Mouse (Mus musculus) layer of hippocampus, postnatal 25 days (tissue): ENCODE measurements around the gene Myl10. TPM values are rescaled to one million over a fixed set of nuclear protein-coding genes. Genes with fewer than 3 reads are reported as not detected.
"Not testable (repeated sequence)": the region's sequence is repeated elsewhere in the genome, so short reads cannot be mapped to it uniquely, and the experiment has no call there.

Source experiments
- DNase-seq, 2 experiments: peaks; one replicate each; pipeline ENCODE4 v3.0.0; 2022; ENCODE audit warnings: mixed read lengths in 2 of 2, low spot score in 1 of 2; ENCODE audit errors: extremely low spot score in 1 of 2
- total RNA-seq, 2 experiments: library from RNA; stranded (reverse); gene quantifications; 2 replicates each; pipeline ENCODE4 v1.2.3; 2021

Myl10 gene
- not detected for total RNA-seq

DNA sequence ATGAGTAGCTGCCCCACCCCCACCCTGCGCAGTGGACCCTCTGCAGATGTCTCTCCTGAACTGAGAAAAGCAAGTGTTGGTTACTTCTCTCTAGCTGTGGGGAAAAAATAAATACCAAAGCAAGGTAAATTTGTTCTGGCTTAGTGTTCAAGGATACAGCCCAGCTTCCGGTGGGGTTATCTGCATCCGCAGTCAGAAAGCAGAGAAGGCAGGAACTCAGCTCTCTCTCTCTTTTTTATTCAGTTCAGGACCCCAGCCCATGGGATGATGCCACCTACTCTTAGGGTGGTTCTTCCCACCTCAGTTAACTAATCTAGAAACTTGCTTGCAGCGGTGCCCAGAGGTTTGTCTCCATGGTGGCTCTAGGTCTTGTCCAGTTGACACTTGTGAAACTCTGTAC is at the start of gene Myl10:
TSS of gene Myl10 (plus strand) at position 363 of the 400 bp plus-strand sequence.
- no peak for DNase-seq

GRCm38 (mm10) chr5:136646731-136647328 is 46.1 kb upstream of the Myl10 start:
- DNase-seq, result no peak

DNA sequence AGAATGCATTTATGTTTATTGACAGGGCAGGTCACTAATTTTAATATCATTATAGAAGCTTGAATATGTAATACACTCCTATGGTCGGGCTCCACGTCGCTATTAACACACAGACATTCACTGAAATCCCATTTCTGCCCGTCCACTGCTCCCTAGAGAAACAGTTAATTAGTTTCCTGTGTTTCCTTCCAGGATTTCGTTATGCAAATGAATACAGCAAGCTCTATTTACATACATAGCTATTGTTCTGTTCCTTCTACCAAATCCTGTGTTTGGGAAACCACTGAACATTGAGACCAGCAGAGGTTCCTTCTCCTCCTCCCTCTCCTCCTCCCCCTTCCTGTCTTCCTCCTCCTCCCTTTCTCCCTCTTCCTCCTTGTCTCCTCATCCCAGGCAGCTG is 43.9 kb upstream of the Myl10 start:
- DNase-seq, result no peak

DNA sequence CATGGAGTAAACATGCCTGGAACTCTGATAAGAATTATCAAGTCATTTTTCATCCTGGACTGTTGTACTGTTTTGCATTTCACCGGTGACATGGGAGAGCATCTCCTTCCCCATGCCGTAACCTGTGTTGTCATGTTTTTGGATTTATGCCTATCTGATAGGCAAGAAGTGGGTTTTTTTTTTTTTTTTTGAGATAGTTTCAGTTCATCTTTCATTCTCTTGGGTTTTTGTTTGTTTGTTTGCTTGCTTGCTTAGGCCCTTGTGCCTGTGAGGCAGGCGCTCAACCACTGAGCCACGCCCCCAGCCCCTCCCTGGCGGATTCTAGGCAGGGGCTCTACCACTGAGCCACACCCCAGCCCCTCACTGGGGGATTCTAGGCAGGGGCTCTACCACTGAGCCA is 43.3 kb upstream of the Myl10 start:
- DNase-seq, result no peak

DNA sequence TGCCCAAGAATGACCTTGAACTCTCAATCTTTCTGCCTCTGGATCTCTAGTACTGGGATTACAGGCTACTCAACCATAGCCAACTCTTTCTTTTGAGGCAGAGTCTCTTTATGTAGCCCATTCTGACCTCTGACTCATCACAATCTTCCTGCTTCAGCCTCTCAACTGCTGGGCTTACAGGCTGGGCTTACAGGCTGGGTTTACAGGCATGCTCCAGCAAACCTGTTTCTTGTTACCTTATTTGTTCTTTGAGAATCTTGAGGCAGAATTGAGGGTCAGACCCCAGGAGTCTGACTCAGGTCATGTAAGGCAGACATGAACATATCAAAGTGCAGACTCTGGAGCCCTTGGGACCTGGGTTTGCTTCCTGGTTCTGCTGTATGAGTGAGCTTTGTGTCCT is 38.5 kb upstream of the Myl10 start:
- DNase-seq, result no peak

DNA sequence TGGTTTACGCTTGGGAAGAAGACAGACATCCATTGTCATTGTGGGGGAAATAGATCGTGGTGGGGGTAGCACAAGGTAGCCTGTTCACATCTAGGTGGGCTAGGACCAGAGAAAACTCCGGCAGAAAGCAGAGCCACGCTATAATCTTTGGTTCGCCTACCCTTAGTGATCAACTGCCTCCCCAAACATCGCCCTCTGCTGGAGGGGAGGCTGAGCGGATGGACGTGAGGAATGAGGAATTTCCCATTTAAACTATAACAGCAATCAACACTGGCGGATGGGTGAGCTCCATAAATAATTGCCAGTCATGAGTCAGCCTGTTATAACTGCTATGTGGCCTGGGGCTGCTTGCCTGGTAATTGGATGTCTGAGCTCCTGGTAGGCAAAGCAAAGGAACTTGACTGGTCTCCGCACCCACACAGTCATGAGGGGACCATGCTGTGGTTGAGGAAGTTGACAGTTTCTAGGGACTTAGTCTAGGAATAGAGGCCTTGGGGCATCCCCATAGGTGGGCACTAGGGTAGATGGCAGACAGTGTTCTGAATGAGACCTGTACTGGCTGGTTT is 36.0 kb upstream of the Myl10 start:
- no peak for DNase-seq

DNA sequence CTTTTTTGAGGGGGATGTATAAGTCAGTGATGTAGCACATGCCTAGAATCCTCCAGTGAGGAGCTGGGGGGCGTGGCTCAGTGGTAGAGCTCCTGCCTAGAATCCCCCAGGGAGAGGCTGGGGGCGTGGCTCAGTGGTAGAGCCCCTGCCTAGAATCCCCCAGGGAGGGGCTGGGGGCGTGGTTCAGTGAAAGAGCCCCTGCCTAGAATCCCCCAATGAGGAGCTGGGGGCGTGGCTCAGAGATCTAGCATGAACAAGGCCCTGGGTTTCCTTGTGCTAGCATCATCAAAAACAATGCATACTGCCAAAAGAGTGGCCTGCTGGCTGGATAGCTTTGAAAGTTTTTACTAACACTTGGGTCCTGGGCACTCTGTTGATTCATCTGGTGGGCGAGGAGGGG is 32.2 kb upstream of the Myl10 start:
- not testable (repeated sequence) for DNase-seq

- DNase-seq, result no peak
These were observed 30.7 kb upstream of the Myl10 start for GRCm38 (mm10) chr5:136662281-136662680.

- DNase-seq, result no peak
These were observed 30.1 kb upstream of the Myl10 start for GRCm38 (mm10) chr5:136662822-136663221.

- DNase-seq, result peak; percentile 64 to 83
These were observed 28.4 kb upstream of the Myl10 start for GRCm38 (mm10) chr5:136664497-136664896.

GRCm38 (mm10) chr5:136676315-136677030 is 16.5 kb upstream of the Myl10 start:
- no peak for DNase-seq

DNA sequence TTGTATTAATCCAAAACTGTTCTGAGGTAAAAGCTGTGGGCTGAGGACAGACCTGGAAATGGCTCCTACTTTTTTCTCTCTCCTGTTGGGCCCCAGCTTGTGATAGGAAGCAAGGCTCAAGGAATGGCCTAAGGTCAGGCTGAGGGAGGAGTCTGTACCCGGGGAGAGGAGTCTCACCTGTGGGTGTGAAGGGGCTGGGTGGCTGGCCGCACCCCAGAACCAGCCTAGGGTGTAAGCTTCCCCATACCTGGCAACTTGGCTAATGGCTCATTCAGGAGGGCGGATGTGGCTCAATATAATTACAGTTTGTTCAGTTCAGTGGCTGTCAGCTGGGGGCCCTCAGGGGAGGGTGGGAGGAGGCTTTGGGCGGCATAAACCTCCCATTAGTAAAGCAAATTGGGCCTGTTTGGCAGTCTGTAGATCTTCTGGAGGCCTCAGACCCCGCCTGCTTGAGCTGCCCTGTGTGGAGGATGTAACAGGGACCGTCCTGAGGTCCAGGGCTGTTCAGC is 14.1 kb upstream of the Myl10 start:
- DNase-seq, result no peak

DNA sequence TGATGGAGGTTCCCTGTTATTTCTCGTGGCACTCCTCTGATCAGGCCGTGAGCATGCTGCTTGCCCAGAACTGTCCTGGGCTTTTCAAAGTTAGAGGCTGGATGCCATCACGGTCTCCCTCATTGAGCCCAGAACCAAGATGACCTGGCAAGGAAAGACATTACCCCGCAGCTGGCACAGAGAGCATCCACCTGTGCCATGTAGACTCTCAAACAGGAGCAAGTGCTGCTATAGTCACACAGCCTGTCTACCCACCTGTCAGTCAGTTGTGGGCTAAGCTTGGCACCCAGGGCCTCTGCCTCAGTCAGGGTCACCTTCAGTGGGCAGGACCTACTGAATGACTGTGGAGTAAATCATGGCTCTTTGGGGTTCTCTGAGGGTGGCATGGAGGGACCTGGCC is 6.6 kb upstream of the Myl10 start:
- no peak for DNase-seq

GRCm38 (mm10) chr5:136687561-136687960 is 5.4 kb upstream of the Myl10 start:
- DNase-seq, result no peak

DNA sequence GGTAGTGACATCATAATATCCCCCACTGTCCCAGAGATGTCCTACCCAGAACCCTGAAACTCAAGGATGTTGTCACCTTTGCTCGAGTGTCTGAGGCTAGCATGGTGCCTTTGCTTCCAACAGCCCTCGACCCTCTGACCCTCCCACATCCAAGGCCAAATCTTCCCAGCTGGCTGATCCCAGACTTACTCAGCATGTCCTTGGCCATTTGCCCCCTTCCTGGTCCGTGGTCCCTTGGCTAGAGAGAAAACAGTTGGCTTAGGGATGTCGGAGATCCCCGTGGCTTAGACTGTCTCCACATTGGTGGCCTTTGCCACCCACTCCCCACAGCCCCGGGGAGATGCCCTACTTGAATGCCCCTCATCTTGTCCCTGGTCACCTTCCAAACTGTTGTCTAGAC is 4.1 kb upstream of the Myl10 start:
- DNase-seq, result no peak

- DNase-seq, result no peak
These were observed 1.8 kb upstream of the Myl10 start for GRCm38 (mm10) chr5:136691170-136691569.

DNA sequence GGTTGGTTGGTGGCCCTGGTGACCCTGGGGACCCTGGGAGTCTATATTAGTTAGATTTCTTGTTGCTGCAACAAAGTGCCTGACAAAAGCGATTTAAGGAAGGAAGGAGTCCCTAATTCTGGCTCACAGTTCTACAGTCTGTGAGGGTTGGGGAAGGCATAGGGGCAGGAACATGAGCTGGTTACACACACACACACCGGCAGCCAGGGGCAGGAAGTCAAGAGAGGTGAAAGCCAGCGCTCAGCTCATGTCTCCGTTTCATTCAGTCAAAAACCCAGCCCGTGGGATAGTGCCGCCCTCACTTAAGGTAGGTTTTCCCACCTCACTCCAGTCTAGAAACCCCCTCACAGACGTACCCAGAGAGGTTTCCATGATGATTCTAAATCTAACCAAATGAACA is 472 bp downstream of the Myl10 start:
- no peak for DNase-seq

DNA sequence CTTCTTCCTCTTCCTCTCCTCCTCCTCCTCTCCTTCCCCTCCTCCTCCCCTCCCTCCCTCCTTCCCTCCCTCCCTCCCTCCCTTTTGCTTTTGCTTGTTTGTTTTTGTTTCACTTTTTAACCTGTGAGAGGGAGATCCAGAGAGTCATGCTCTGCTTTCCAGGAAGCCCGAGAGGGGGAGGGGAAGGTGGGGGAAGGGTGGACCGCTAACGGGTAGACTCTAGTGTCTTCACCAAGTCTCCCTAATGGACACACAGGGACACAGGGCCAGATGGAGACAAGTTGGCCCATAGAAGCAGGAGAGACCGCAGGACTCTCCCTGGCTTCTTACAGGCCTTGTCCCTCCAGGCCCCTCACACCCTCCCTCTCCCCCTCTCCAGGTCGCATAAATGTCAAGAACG is 2.0 kb downstream of the Myl10 start:
- no peak for DNase-seq

GRCm38 (mm10) chr5:136696516-136696915 is 3.6 kb downstream of the Myl10 start:
- DNase-seq, result no peak

- DNase-seq, result no peak
These were observed 4.7 kb downstream of the Myl10 start for GRCm38 (mm10) chr5:136697618-136698017.

GRCm38 (mm10) chr5:136702159-136702725 is 9.3 kb downstream of the Myl10 start:
- no peak for DNase-seq
